Mouse (Mus musculus): ENCODE results near the gene Bcap29.
A peak's percentile ranks its signal among the peaks of the same experiment; 100 is the strongest.
"Not testable (repeated sequence)": the region's sequence is repeated elsewhere in the genome, so short reads cannot be mapped to it uniquely, and the experiment has no call there.

The Bcap29 gene

GRCm38 (mm10) chr12:31634343-31635239 lies at the start of gene Bcap29:
TSS of gene Bcap29 (minus strand) at chr12:31634658.
- DNase-seq (ENCODE audit: low spot score in 2 of 2), result peak; percentile 26 to 45

GRCm38 (mm10) chr12:31667187-31667586 lies 32.7 kb upstream of the Bcap29 start:
- no peak for DNase-seq (ENCODE audit: low spot score in 2 of 2)

- no peak for DNase-seq (ENCODE audit: low spot score in 2 of 2)
Measured at GRCm38 (mm10) chr12:31665999-31666398, 31.5 kb upstream of the Bcap29 start.

GRCm38 (mm10) chr12:31656841-31657240 lies 22.4 kb upstream of the Bcap29 start:
- DNase-seq (ENCODE audit: low spot score in 2 of 2), result no peak

- DNase-seq (ENCODE audit: low spot score in 2 of 2), result no peak
Measured at GRCm38 (mm10) chr12:31654965-31655477, 20.6 kb upstream of the Bcap29 start.

- DNase-seq (ENCODE audit: low spot score in 2 of 2), result peak; percentile 99
Measured at GRCm38 (mm10) chr12:31654197-31654964, 19.9 kb upstream of the Bcap29 start, which contains the start of the genes Dus4l and Cog5. TSS of gene Dus4l (minus strand) at chr12:31654826. TSS of gene Cog5 (plus strand) at chr12:31654869.

GRCm38 (mm10) chr12:31653611-31654010 lies 19.2 kb upstream of the Bcap29 start:
- no peak for DNase-seq (ENCODE audit: low spot score in 2 of 2)

- DNase-seq (ENCODE audit: low spot score in 2 of 2), result no peak
Measured at GRCm38 (mm10) chr12:31635240-31635607, 766 bp upstream of the Bcap29 start.

- DNase-seq (ENCODE audit: low spot score in 2 of 2), result peak in 1 of 2 experiments; percentile 41
Measured at GRCm38 (mm10) chr12:31633970-31634342, 502 bp downstream of the Bcap29 start.

GRCm38 (mm10) chr12:31628396-31628795 lies 6.1 kb downstream of the Bcap29 start:
- DNase-seq (ENCODE audit: low spot score in 2 of 2), result not testable (repeated sequence)

- DNase-seq (ENCODE audit: low spot score in 2 of 2), result no peak
Measured at GRCm38 (mm10) chr12:31625016-31625415, 9.4 kb downstream of the Bcap29 start.

- DNase-seq (ENCODE audit: low spot score in 2 of 2), result no peak
Measured at GRCm38 (mm10) chr12:31620106-31620505, 14.4 kb downstream of the Bcap29 start.

GRCm38 (mm10) chr12:31613353-31613752 lies 21.1 kb downstream of the Bcap29 start:
- DNase-seq (ENCODE audit: low spot score in 2 of 2), result no peak

GRCm38 (mm10) chr12:31608138-31608537 lies 26.3 kb downstream of the Bcap29 start:
- DNase-seq (ENCODE audit: low spot score in 2 of 2), result no peak

- no peak for DNase-seq (ENCODE audit: low spot score in 2 of 2)
Measured at GRCm38 (mm10) chr12:31604894-31605293, 29.6 kb downstream of the Bcap29 start.

GRCm38 (mm10) chr12:31603586-31603985 lies 30.9 kb downstream of the Bcap29 start:
- DNase-seq (ENCODE audit: low spot score in 2 of 2), result no peak

GRCm38 (mm10) chr12:31594296-31594695 lies 40.2 kb downstream of the Bcap29 start:
- DNase-seq (ENCODE audit: low spot score in 2 of 2), result no peak

GRCm38 (mm10) chr12:31592011-31592410 lies 42.4 kb downstream of the Bcap29 start:
- no peak for DNase-seq (ENCODE audit: low spot score in 2 of 2)

GRCm38 (mm10) chr12:31583726-31584125 lies 50.7 kb downstream of the Bcap29 start:
- no peak for DNase-seq (ENCODE audit: low spot score in 2 of 2)

- DNase-seq (ENCODE audit: low spot score in 2 of 2), result no peak
Measured at GRCm38 (mm10) chr12:31582081-31582480, 52.4 kb downstream of the Bcap29 start.

- DNase-seq (ENCODE audit: low spot score in 2 of 2), result peak in 1 of 2 experiments; percentile 27
Measured at GRCm38 (mm10) chr12:31581319-31581810, 53.1 kb downstream of the Bcap29 start.

GRCm38 (mm10) chr12:31580634-31581318 lies 53.7 kb downstream of the Bcap29 start:
- no peak for DNase-seq (ENCODE audit: low spot score in 2 of 2)

Measured in right cerebral cortex, adult 2 months (tissue).